Mouse (Mus musculus): ENCODE measurements around the gene Lgals4.
"Not testable (repeated sequence)": the region's sequence is repeated elsewhere in the genome, so short reads cannot be mapped to it uniquely, and the experiment has no call there.

Lgals4 gene

DNA sequence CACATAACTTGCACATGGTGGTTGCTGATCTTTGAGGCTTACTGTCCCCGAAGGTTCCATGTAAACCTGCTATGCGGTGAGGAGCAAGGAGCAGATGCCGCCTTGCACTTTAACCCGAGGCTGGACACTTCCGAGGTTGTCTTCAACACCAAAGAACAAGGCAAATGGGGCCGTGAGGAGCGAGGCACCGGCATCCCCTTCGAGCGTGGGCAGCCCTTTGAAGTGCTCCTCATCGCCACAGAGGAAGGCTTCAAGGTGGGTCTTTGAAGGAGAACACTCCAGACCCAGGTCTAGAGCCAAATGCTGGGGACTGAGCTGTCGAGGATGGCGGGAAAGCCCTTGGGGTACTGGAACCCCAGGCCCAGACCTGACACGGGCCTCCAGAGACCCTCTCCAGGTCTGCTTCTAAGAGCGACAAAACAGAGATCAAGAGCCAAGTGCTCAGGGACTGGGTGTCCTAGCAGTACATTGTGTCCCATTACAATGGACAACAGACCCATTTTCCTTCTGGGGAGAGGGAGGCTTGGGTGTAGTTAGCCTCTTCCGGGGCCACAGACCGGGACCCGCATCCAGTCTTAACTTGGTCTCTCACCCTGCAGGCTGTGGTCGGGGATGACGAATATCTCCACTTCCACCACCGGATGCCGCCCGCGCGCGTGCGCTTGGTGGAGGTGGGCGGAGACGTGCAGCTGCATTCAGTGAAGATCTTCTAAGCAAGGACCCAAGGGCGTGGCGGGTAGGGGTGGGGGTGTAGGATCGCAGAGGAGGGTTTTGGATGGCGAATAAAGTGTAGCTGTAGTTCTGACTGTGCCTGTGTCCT, 32.0 kb downstream of the Lgals4 start:
- peak; percentile 78 for DNase-seq (ENCODE audit: low spot score)

GRCm38 (mm10) chr7:28866769-28867507, 33.3 kb downstream of the Lgals4 start:
- DNase-seq (ENCODE audit: low spot score), result no peak

DNA sequence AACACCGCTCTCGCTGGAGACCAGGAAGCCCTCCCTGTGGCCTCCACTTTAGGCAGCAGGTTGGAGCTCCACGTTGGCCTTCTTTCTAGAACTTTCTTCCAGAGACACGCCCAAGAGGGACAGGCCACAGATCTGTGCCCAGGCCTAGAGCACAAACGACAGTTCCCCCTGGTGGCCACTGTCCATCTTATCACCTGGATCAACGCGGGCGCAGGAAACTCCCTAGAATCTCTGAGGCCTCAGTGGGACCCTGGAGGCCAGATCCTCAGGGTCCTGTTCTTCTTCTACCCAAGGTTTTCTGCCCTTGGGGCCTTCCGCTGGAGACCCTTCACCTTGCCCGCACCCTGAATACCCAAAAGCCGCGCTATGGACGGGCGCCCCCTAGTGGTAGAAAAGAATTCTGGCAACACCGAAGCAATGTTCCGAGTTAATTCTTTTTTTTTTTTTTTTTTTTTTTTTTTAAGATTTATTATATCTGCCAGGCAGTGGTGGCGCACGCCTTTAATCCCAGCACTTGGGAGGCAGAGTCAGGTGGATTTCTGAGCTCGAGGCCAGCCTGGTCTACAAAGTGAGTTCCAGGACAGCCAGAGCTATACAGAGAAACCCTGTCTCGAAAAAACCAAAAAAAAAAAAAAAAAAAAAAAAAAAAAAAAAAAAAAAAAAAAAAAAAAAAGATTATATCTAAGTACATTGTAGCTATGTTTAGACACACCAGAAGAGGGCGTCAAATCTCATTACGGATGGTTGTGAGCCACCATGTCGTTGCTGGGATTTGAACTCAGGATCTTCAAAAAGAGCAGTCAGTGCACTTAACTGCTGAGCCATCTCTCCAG, 34.1 kb downstream of the Lgals4 start:
- peak; percentile 76 for DNase-seq (ENCODE audit: low spot score)

GRCm38 (mm10) chr7:28870901-28871664, 37.4 kb downstream of the Lgals4 start:
- peak; percentile 75 for DNase-seq (ENCODE audit: low spot score)

GRCm38 (mm10) chr7:28874565-28874964, 40.9 kb downstream of the Lgals4 start:
- DNase-seq (ENCODE audit: low spot score), result no peak

- peak; percentile 83 for DNase-seq (ENCODE audit: low spot score)
Measured at GRCm38 (mm10) chr7:28876099-28876498, 42.4 kb downstream of the Lgals4 start.

GRCm38 (mm10) chr7:28877155-28877554, 43.5 kb downstream of the Lgals4 start:
- no peak for DNase-seq (ENCODE audit: low spot score)

DNA sequence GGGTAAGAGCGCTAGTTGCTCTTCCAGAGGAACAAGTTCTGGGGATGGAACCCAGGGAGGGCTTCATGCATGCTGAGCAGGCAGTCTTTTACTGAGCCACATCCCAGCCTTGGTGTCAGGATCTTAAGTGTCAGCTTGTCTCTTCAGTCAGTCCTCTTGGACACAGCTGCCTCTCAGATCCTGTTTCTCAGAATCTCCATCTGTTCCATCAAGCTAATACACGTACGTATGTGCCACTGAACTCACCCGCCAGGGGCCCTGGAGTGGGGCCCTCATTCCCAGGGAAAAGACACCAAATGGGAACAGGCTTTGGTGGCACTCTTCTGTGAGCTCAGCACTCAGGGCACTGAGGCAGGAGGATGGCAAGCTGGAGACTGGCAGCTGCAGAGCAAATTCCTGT, 44.2 kb downstream of the Lgals4 start:
- DNase-seq (ENCODE audit: low spot score), result no peak

- peak; percentile 73 for DNase-seq (ENCODE audit: low spot score)
Measured at GRCm38 (mm10) chr7:28879606-28880005, 46.0 kb downstream of the Lgals4 start.

DNA sequence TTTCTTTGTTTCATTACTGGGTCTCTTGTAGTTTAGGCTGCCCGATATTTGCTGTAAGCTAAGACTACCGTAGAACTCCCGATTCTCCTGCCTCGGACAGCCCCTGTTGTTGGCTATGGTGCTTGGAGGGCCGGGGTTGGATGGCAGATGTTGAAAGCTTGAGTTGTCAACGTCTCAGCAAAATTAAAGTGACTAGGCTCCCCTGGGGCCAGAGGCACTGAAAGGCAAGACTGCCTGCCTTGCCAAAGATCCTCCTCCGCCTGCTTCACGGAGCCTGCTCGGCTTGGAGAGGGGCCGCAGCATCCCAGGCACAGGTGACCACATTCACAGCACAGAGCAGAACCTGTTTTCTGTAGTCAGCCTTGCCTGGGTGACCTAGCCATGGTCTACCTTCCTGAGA, 46.9 kb downstream of the Lgals4 start:
- DNase-seq (ENCODE audit: low spot score), result no peak

GRCm38 (mm10) chr7:28881199-28881598, 47.5 kb downstream of the Lgals4 start, which contains the start of gene Capn12:
Gene Capn12, plus strand, starts transcription at chr7:28881422.
- no peak for DNase-seq (ENCODE audit: low spot score)

DNA sequence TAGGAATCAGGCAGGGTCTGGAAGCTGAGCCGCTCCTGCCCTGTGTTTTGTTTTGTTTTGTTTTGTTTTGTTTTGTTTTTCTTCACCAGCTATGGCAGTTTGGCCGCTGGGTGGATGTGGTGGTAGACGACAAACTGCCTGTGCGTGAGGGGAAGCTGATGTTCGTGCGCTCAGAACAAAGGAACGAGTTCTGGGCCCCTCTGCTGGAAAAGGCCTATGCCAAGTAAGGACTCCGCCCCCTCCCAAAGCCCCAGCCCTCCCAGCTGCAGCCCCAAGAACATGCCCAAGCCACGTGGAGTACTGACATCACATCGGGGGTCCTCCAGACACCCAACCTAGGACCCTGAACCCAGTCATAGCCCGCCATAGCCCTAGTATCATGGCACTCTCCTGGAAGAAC, 49.4 kb downstream of the Lgals4 start:
- no peak for DNase-seq (ENCODE audit: low spot score)

- not testable (repeated sequence) for DNase-seq (ENCODE audit: low spot score)
Measured at GRCm38 (mm10) chr7:28883704-28884103, 50.0 kb downstream of the Lgals4 start.

- DNase-seq (ENCODE audit: low spot score), result no peak
Measured at GRCm38 (mm10) chr7:28886486-28886885, 52.8 kb downstream of the Lgals4 start.

DNA sequence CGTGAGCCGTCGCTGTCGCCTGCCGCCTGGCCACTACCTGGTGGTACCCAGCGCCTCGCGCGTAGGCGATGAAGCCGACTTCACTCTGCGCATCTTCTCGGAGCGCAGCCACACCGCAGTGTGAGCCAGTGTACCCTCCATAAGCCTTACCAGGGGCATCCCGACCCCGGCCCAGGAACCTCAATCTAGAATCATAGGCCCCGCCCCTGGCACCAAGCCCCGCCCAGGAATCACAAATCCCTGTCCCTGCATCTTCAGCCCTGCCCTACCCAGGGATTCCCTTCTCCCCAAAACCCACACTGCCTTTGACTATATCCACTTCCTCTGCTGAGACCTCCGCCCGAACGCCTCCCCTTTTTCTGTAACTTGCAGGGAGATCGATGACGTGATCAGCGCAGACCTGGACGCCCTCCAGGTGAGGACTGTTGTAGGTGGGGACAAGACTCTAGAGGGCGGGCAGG, 55.1 kb downstream of the Lgals4 start:
- DNase-seq (ENCODE audit: low spot score), result no peak
